Mouse (Mus musculus) myocyte (in vitro differentiated cells): Measurements from ENCODE around the gene Ucp3. TPM values are rescaled to one million over a fixed set of nuclear protein-coding genes. Genes with fewer than 3 reads are reported as not detected.

Experiments
- H3K27me3 ChIP-seq: one replicate; pipeline ENCODE4 v1.6.1; 2011; ENCODE audit not compliant: control insufficient read depth, insufficient read depth, insufficient read length
- H3K36me3 ChIP-seq: one replicate; pipeline ENCODE4 v1.6.1; 2011; ENCODE audit not compliant: control insufficient read depth, insufficient read depth
- H3K4me2 ChIP-seq: one replicate; pipeline ENCODE4 v1.6.1; 2011; ENCODE audit warnings: low read depth, control low read depth
- H3K4me3 ChIP-seq: one replicate; pipeline ENCODE4 v1.5.1; 2011; ENCODE audit warnings: mild to moderate bottlenecking, control low read depth, moderate library complexity
- H3K79me2 ChIP-seq: one replicate; pipeline ENCODE4 v1.6.1; 2011; ENCODE audit not compliant: control insufficient read depth, insufficient read depth
- H3ac ChIP-seq: one replicate; pipeline ENCODE4 v1.6.1; 2011; ENCODE audit not compliant: control insufficient read depth, insufficient read length
- CEBPB ChIP-seq: IDR thresholded peaks from 2 replicates; pipeline ENCODE4 v1.6.1; 2011; ENCODE audit warnings: mild to moderate bottlenecking, moderate library complexity; ENCODE audit not compliant: poor library complexity, insufficient read depth, severe bottlenecking
- E2F4 ChIP-seq: IDR thresholded peaks from one replicate; pipeline ENCODE4 v1.6.1; 2011; ENCODE audit warnings: mild to moderate bottlenecking, control low read depth, moderate library complexity; ENCODE audit not compliant: insufficient read depth
- MAX ChIP-seq: IDR thresholded peaks from one replicate; pipeline ENCODE4 v1.6.1; 2011; ENCODE audit warnings: low read depth, mild to moderate bottlenecking, control low read depth
- MYOD1 ChIP-seq, 3 experiments: IDR thresholded peaks; one replicate each; pipeline ENCODE4 v1.6.1; 2011; ENCODE audit warnings: control low read depth in 2 of 3, low read depth in 2 of 3, mild to moderate bottlenecking in 2 of 3, moderate library complexity in 1 of 3; ENCODE audit not compliant: insufficient read length in 2 of 3, control insufficient read depth in 1 of 3
- MYOG ChIP-seq, 3 experiments: IDR thresholded peaks; one replicate each; pipeline ENCODE4 v1.6.1; 2011; ENCODE audit warnings: control low read depth in 2 of 3, low read depth in 2 of 3, mild to moderate bottlenecking in 2 of 3; ENCODE audit not compliant: insufficient read length in 2 of 3, control insufficient read depth in 1 of 3, insufficient read depth in 1 of 3
- POLR2A ChIP-seq: IDR thresholded peaks from one replicate; pipeline ENCODE4 v1.6.1; 2011; ENCODE audit warnings: low read depth, mild to moderate bottlenecking, control low read depth, moderate library complexity; ENCODE audit not compliant: insufficient read length
- POLR2AphosphoS2 ChIP-seq: IDR thresholded peaks from one replicate; pipeline ENCODE4 v1.6.1; 2011; ENCODE audit warnings: low read depth, control low read depth; ENCODE audit not compliant: insufficient read length
- REST ChIP-seq: IDR thresholded peaks from one replicate; pipeline ENCODE4 v1.6.1; 2011; ENCODE audit warnings: mild to moderate bottlenecking, control low read depth, moderate library complexity; ENCODE audit not compliant: insufficient read depth, insufficient read length
- SRF ChIP-seq: IDR thresholded peaks from one replicate; pipeline ENCODE4 v1.6.1; 2011; ENCODE audit warnings: low read depth; ENCODE audit not compliant: control insufficient read depth, insufficient read length
- TCF12 ChIP-seq: IDR thresholded peaks from one replicate; pipeline ENCODE4 v1.6.1; 2011; ENCODE audit warnings: mild to moderate bottlenecking, control low read depth; ENCODE audit not compliant: poor library complexity, insufficient read depth, severe bottlenecking
- TCF3 ChIP-seq: IDR thresholded peaks from one replicate; pipeline ENCODE4 v1.6.1; 2011; ENCODE audit warnings: low read depth, control low read depth; ENCODE audit not compliant: insufficient read length
- USF1 ChIP-seq: IDR thresholded peaks from one replicate; pipeline ENCODE4 v1.6.1; 2011; ENCODE audit warnings: low read depth, mild to moderate bottlenecking, control low read depth, moderate library complexity
- polyA plus RNA-seq: library from polyadenylated mRNA; unstranded; fragments of >200 nt; fragmentation: generic; extraction: Trizol; gene quantifications from one replicate; pipeline ENCODE4 v1.2.1, GENCODE M21; 2012; ENCODE audit warnings: missing spikeins

The Ucp3 gene
- polyA plus RNA-seq, 1 experiment = 2.2 TPM

GRCm38 (mm10) chr7:100530766-100531165 is 58.0 kb downstream of the Ucp3 start:
- Histone ChIP-seq H3K4me2 (no peak overlapping the region), H3K79me2 (no peaks in the 10 kb centered on the region), H3ac (no peak overlapping the region), H3K36me3 (no peaks in the 10 kb centered on the region), H3K27me3 (no peaks in the 10 kb centered on the region), H3K4me3 (no peak overlapping the region)
- TF ChIP-seq E2F4 (no peak), MYOG (IDR thresholded peaks at IDR 0.05; ENCODE audit: control insufficient read depth in 1 of 3, insufficient read depth in 1 of 3, insufficient read length in 2 of 3, low read depth in 2 of 3) (no peak), REST (no peak), MYOD1 (IDR thresholded peaks at IDR 0.05; ENCODE audit: control insufficient read depth in 1 of 3, insufficient read length in 2 of 3, low read depth in 2 of 3) (no peak)

GRCm38 (mm10) chr7:100533503-100533902 is 60.7 kb downstream of the Ucp3 start:
- no peak for TF ChIP-seq POLR2AphosphoS2
- no peaks in the 10 kb centered on the region for H3K27me3 ChIP-seq
- H3ac ChIP-seq = no peak overlapping the region
- H3K79me2 ChIP-seq = no peaks in the 10 kb centered on the region
- no peaks in the 10 kb centered on the region for H3K36me3 ChIP-seq
- H3K4me2 ChIP-seq = no peak overlapping the region
- H3K4me3 ChIP-seq = no peak overlapping the region

- TF ChIP-seq USF1 = no peak
- TF ChIP-seq POLR2A = no peak
- TF ChIP-seq TCF3 = no peak
- TF ChIP-seq CEBPB = no peak
- no peak for TF ChIP-seq SRF
- TF ChIP-seq POLR2AphosphoS2 = no peak
- TF ChIP-seq MYOD1 (IDR thresholded peaks at IDR 0.05; ENCODE audit: control insufficient read depth in 1 of 3, insufficient read length in 2 of 3, low read depth in 2 of 3) = no peak
- TF ChIP-seq MYOG (IDR thresholded peaks at IDR 0.05; ENCODE audit: control insufficient read depth in 1 of 3, insufficient read depth in 1 of 3, insufficient read length in 2 of 3, low read depth in 2 of 3) = no peak
- TF ChIP-seq REST = no peak
- no peak for TF ChIP-seq TCF12
- TF ChIP-seq MAX = no peak
- TF ChIP-seq E2F4 = no peak
- Histone ChIP-seq H3K36me3 (peaks cover under 1% of the 10 kb centered on the region), H3K4me3 (no peak overlapping the region), H3K4me2 (no peak overlapping the region), H3K27me3 (no peaks in the 10 kb centered on the region), H3K79me2 (no peaks in the 10 kb centered on the region), H3ac (no peak overlapping the region)
Observed at GRCm38 (mm10) chr7:100534216-100534615, 61.4 kb downstream of the Ucp3 start.

GRCm38 (mm10) chr7:100535831-100536230 is 63.0 kb downstream of the Ucp3 start:
- Histone ChIP-seq H3K4me2 (no peak overlapping the region), H3ac (no peak overlapping the region), H3K79me2 (no peaks in the 10 kb centered on the region), H3K4me3 (no peak overlapping the region), H3K36me3 (peaks cover 6% of the 10 kb centered on the region), H3K27me3 (no peaks in the 10 kb centered on the region)
- TF ChIP-seq MAX (no peak), SRF (no peak), REST (no peak), MYOG (IDR thresholded peaks at IDR 0.05; ENCODE audit: control insufficient read depth in 1 of 3, insufficient read depth in 1 of 3, insufficient read length in 2 of 3, low read depth in 2 of 3) (no peak), E2F4 (no peak), MYOD1 (IDR thresholded peaks at IDR 0.05; ENCODE audit: control insufficient read depth in 1 of 3, insufficient read length in 2 of 3, low read depth in 2 of 3) (no peak), POLR2AphosphoS2 (no peak), POLR2A (no peak), CEBPB (no peak), TCF12 (no peak), USF1 (no peak), TCF3 (no peak)

Other genes with a start within 250 kb of the Ucp3 start
- gene Pgm2l1, start 245.6 kb upstream of the Ucp3 start, polyA plus RNA-seq = 0.28 TPM
- 2.9 TPM for gene P4ha3, start 187.5 kb upstream of the Ucp3 start, polyA plus RNA-seq
- gene C2cd3, start 100.8 kb upstream of the Ucp3 start, polyA plus RNA-seq = 6.0 TPM
- 46.8 TPM for gene Ppme1, start 100.7 kb upstream of the Ucp3 start, polyA plus RNA-seq
- gene Ucp2, start 20.3 kb downstream of the Ucp3 start, polyA plus RNA-seq = 387 TPM
- 0.46 TPM for gene Dnajb13, start 42.0 kb downstream of the Ucp3 start, polyA plus RNA-seq
- 15.5 TPM for gene Coa4, start 64.1 kb downstream of the Ucp3 start, polyA plus RNA-seq
- gene Rab6a, start 134.4 kb downstream of the Ucp3 start, polyA plus RNA-seq = 48.5 TPM
- 34.4 TPM for gene Mrpl48, start 135.3 kb downstream of the Ucp3 start, polyA plus RNA-seq
- 1.9 TPM for gene Plekhb1, start 189.4 kb downstream of the Ucp3 start, polyA plus RNA-seq
- 21.7 TPM for gene Fam168a, start 233.6 kb downstream of the Ucp3 start, polyA plus RNA-seq